ENCODE assay signal across 28 mouse cellular contexts in genomic region chr5:3700025-3700424, GRCm38 (mm10). TPM values are rescaled to one million over a fixed set of nuclear protein-coding genes. Genes with fewer than 3 reads are reported as not detected.
A peak's percentile ranks its signal among the peaks of the same experiment; 100 is the strongest.
DNase-seq lines count a peak whose midpoint lies in the region; ATAC-seq and TF ChIP-seq lines count a peak whose summit lies in the region.
"Had no signal": no experiment of that assay in that cellular context is flagged by ENCODE, and none has a peak within 500 bp of the region (broad histone marks: within the 10 kb centered on the region; RNA-seq: fewer than 3 reads in every experiment).

No protein-coding gene starts in this region.

- H3K27ac ChIP-seq in intestine, embryonic 15.5 days, result no peak overlapping the region
- no peak overlapping the region for H3K27ac ChIP-seq in intestine, postnatal 0 days (ENCODE audit: low read depth, low read length)
- H3K27ac ChIP-seq in midbrain, embryonic 11.5 days (ENCODE audit: low read depth, low read length), result no peak overlapping the region
- H3K27ac ChIP-seq in midbrain, embryonic 15.5 days, result no peak overlapping the region
- H3K27ac ChIP-seq in intestine, embryonic 16.5 days (ENCODE audit: low read length), result no peak overlapping the region

- no peaks in the 10 kb centered on the region for H3K27me3 ChIP-seq in intestine, embryonic 15.5 days (replicated peaks)
- no peaks in the 10 kb centered on the region for H3K27me3 ChIP-seq in intestine, postnatal 0 days (replicated peaks; ENCODE audit: control insufficient read depth, insufficient read depth, low read length)
- no peaks in the 10 kb centered on the region for H3K27me3 ChIP-seq in midbrain, embryonic 11.5 days (ENCODE audit: control insufficient read depth, insufficient read depth, low read length)
- no peaks in the 10 kb centered on the region for H3K27me3 ChIP-seq in midbrain, embryonic 15.5 days (replicated peaks)
- no peaks in the 10 kb centered on the region for H3K27me3 ChIP-seq in intestine, embryonic 16.5 days (replicated peaks; ENCODE audit: control insufficient read depth, insufficient read depth, low read length)
- H3K27me3 ChIP-seq: CH12.LX, Patski had no signal

- no peak overlapping the region for H3K9ac ChIP-seq in intestine, embryonic 15.5 days
- no peak overlapping the region for H3K9ac ChIP-seq in intestine, postnatal 0 days (ENCODE audit: low read depth, low read length)
- no peak overlapping the region for H3K9ac ChIP-seq in midbrain, embryonic 11.5 days (ENCODE audit: low read length)
- H3K9ac ChIP-seq in midbrain, embryonic 15.5 days, result no peak overlapping the region
- H3K9ac ChIP-seq in intestine, embryonic 16.5 days (ENCODE audit: low read depth, low read length), result no peak overlapping the region

- WGBS in intestine, embryonic 15.5 days, result 73% methylated on average over 5 of the region's 5 CpGs
- 50% methylated on average over 5 of the region's 5 CpGs for WGBS in intestine, postnatal 0 days
- 95% methylated on average over 5 of the region's 5 CpGs for WGBS in midbrain, embryonic 11.5 days
- WGBS in midbrain, embryonic 15.5 days, result 93% methylated on average over 5 of the region's 5 CpGs
- 77% methylated on average over 5 of the region's 5 CpGs for WGBS in intestine, embryonic 16.5 days
- 94% methylated on average over 5 of the region's 5 CpGs for WGBS in lung, adult 2 months

- DNase-seq in heart, adult 11 months, result peak; percentile 49
- DNase-seq in heart, adult 8-10 months (ENCODE audit: low spot score), result no peak
- peak; percentile 28 for DNase-seq in midbrain, embryonic 11.5 days (ENCODE audit: low spot score, missing footprints)
- no peak for DNase-seq in lung, adult 2 months
- DNase-seq: adrenal gland, adult 2 months; adrenal gland, adult 8-10 months; adrenal gland, postnatal 10 days; adrenal gland, postnatal 14 days; adrenal gland, postnatal 25 days; adrenal gland, postnatal 36 days; B cell, adult 2 months; cerebellum, adult 11 months; cerebellum, adult 11-12 months had no signal

- no peaks in the 10 kb centered on the region for H3K36me3 ChIP-seq in intestine, embryonic 15.5 days
- peaks cover 27% of the 10 kb centered on the region for H3K36me3 ChIP-seq in intestine, postnatal 0 days (ENCODE audit: control insufficient read depth, insufficient read depth)
- no peaks in the 10 kb centered on the region; the same call in 1 of the 2 replicates for H3K36me3 ChIP-seq in midbrain, embryonic 11.5 days (ENCODE audit: control insufficient read depth, insufficient read depth, low read length)
- peaks cover 12% of the 10 kb centered on the region for H3K36me3 ChIP-seq in midbrain, embryonic 15.5 days (replicated peaks)
- peaks cover 6% of the 10 kb centered on the region for H3K36me3 ChIP-seq in intestine, embryonic 16.5 days (ENCODE audit: control insufficient read depth, insufficient read depth, low read length)

- H3K4me1 ChIP-seq in intestine, embryonic 15.5 days (replicated peaks), result no peaks in the 10 kb centered on the region
- no peaks in the 10 kb centered on the region for H3K4me1 ChIP-seq in intestine, postnatal 0 days (replicated peaks; ENCODE audit: control insufficient read depth, insufficient read depth, low read length)
- H3K4me1 ChIP-seq in midbrain, embryonic 11.5 days (ENCODE audit: control insufficient read depth, insufficient read depth, low read length), result no peaks in the 10 kb centered on the region
- H3K4me1 ChIP-seq in midbrain, embryonic 15.5 days, result no peaks in the 10 kb centered on the region
- H3K4me1 ChIP-seq in intestine, embryonic 16.5 days (ENCODE audit: control insufficient read depth, insufficient read depth, low read length), result no peaks in the 10 kb centered on the region
- no peaks in the 10 kb centered on the region for H3K4me1 ChIP-seq in lung, adult 2 months (ENCODE audit: control insufficient read depth, insufficient read depth, low read length)

- TF ChIP-seq POLR2A in lung, adult 2 months (IDR thresholded peaks at IDR 0.05; ENCODE audit: borderline replicate concordance, extremely low read depth, low read depth, low read length), result no peak

- no peak for TF ChIP-seq CTCF in intestine, postnatal 0 days (IDR thresholded peaks at IDR 0.05; ENCODE audit: low read depth)
- TF ChIP-seq CTCF in lung, adult 2 months (IDR thresholded peaks at IDR 0.05; ENCODE audit: insufficient read depth, low read length), result no peak

- no peaks in the 10 kb centered on the region for H3K9me3 ChIP-seq in intestine, embryonic 15.5 days
- H3K9me3 ChIP-seq in intestine, postnatal 0 days (ENCODE audit: control insufficient read depth), result no peaks in the 10 kb centered on the region
- no peaks in the 10 kb centered on the region for H3K9me3 ChIP-seq in midbrain, embryonic 11.5 days (ENCODE audit: control insufficient read depth, low read length)
- no peaks in the 10 kb centered on the region for H3K9me3 ChIP-seq in midbrain, embryonic 15.5 days
- no peaks in the 10 kb centered on the region for H3K9me3 ChIP-seq in intestine, embryonic 16.5 days (ENCODE audit: control insufficient read depth, low read length)
- H3K9me3 ChIP-seq: G1E had no signal

- H3K4me2 ChIP-seq in intestine, embryonic 15.5 days (replicated peaks), result no peak overlapping the region
- no peak overlapping the region for H3K4me2 ChIP-seq in intestine, postnatal 0 days (replicated peaks; ENCODE audit: low read depth)
- H3K4me2 ChIP-seq in midbrain, embryonic 11.5 days, result no peak overlapping the region
- no peak overlapping the region for H3K4me2 ChIP-seq in midbrain, embryonic 15.5 days
- no peak overlapping the region for H3K4me2 ChIP-seq in intestine, embryonic 16.5 days (ENCODE audit: low read depth, low read length)

- H3K4me3 ChIP-seq in intestine, embryonic 15.5 days (replicated peaks), result no peak overlapping the region
- H3K4me3 ChIP-seq in intestine, postnatal 0 days (ENCODE audit: low read depth, low read length), result no peak overlapping the region
- no peak overlapping the region for H3K4me3 ChIP-seq in midbrain, embryonic 11.5 days (ENCODE audit: low read depth, low read length)
- no peak overlapping the region for H3K4me3 ChIP-seq in midbrain, embryonic 15.5 days
- no peak overlapping the region for H3K4me3 ChIP-seq in intestine, embryonic 16.5 days (ENCODE audit: low read length)
- no peak overlapping the region for H3K4me3 ChIP-seq in lung, adult 2 months (replicated peaks; ENCODE audit: extremely low read depth, low read depth, low read length)

- peak; percentile 65; the same call in 1 of the 2 replicates for ATAC-seq in intestine, embryonic 15.5 days
- ATAC-seq in intestine, postnatal 0 days, result no peak
- no peak for ATAC-seq in midbrain, embryonic 11.5 days (ENCODE audit: low FRiP score)
- ATAC-seq in midbrain, embryonic 15.5 days (replicated peaks), result no peak
- ATAC-seq in intestine, embryonic 16.5 days, result peak; percentile 76; the same call in 1 of the 2 replicates
- ATAC-seq: activated CD4-positive, CD25-positive, alpha-beta regulatory T cell, adult 4 months; CD4-positive, CD25-positive, alpha-beta regulatory T cell, adult 4 months; Patski had no signal

RNA-seq across cellular contexts. Expression of gene Gatad1, which starts 43.0 kb away (rescaled TPM):
- 10 to 100 TPM; 85.9 to 93.7 (median 90.6) TPM for total RNA-seq in heart, adult 8-10 months (2022)
- polyA plus RNA-seq in intestine, embryonic 15.5 days (2015; fragmentation: Nextera tagmentation; extraction: Ambion mirVana), result 57.2 and 60.0 TPM in 2 replicates
- polyA plus RNA-seq in intestine, postnatal 0 days (2015; fragmentation: Nextera tagmentation; extraction: Ambion mirVana), result 41.2 and 41.8 TPM in 2 replicates
- polyA plus RNA-seq in midbrain, embryonic 11.5 days (2014; fragmentation: Nextera tagmentation; extraction: Ambion mirVana), result 86.4 and 88.8 TPM in 2 replicates
- polyA plus RNA-seq in midbrain, embryonic 15.5 days (2015; fragmentation: Nextera tagmentation; extraction: Ambion mirVana), result 56.1 and 59.5 TPM in 2 replicates
- 50.9 and 52.4 TPM in 2 replicates for polyA plus RNA-seq in intestine, embryonic 16.5 days (2015; fragmentation: Nextera tagmentation; extraction: Ambion mirVana)
- 36.1 and 39.0 TPM in 2 replicates for polyA plus RNA-seq in lung, adult 2 months (2012; rRNA removed)

RNA-seq across cellular contexts. Expression of gene Tmbim7, which starts 49.0 kb away (rescaled TPM):
- total RNA-seq in heart, adult 8-10 months (2022), result not detected
- polyA plus RNA-seq in intestine, embryonic 15.5 days (2015; fragmentation: Nextera tagmentation; extraction: Ambion mirVana), result not detected in 2 replicates
- not detected in 2 replicates for polyA plus RNA-seq in intestine, postnatal 0 days (2015; fragmentation: Nextera tagmentation; extraction: Ambion mirVana)
- polyA plus RNA-seq in midbrain, embryonic 11.5 days (2014; fragmentation: Nextera tagmentation; extraction: Ambion mirVana), result not detected in 2 replicates
- not detected in 2 replicates for polyA plus RNA-seq in midbrain, embryonic 15.5 days (2015; fragmentation: Nextera tagmentation; extraction: Ambion mirVana)
- not detected in 2 replicates for polyA plus RNA-seq in intestine, embryonic 16.5 days (2015; fragmentation: Nextera tagmentation; extraction: Ambion mirVana)
- not detected in 2 replicates for polyA plus RNA-seq in lung, adult 2 months (2012; rRNA removed)
- total RNA-seq: adrenal gland, adult 18-20 months; adrenal gland, adult 2 months; adrenal gland, adult 8-10 months; adrenal gland, postnatal 10 days; adrenal gland, postnatal 14 days; adrenal gland, postnatal 25 days; adrenal gland, postnatal 36 days; adrenal gland, postnatal 4 days; CH12.LX; ES-E14; G1E; MEL had no signal
- polyA plus RNA-seq: adrenal gland, adult 2 months; brain, embryonic 14.5 days; C2C12; CD4-positive, CD25-positive, alpha-beta regulatory T cell, adult 4 months; G1E; Patski had no signal

Comparison
In these comparisons a context has a peak if more than half of its experiments do, and no peak if none do; other contexts are left out.
1. DNase-seq: peak in heart, adult 11 months (single experiment) and midbrain, embryonic 11.5 days (single experiment); none in heart, adult 8-10 months (single experiment) and lung, adult 2 months (single experiment).
2. ATAC-seq: peak in intestine, embryonic 15.5 days (single experiment) and intestine, embryonic 16.5 days (single experiment); none in intestine, postnatal 0 days (single experiment), midbrain, embryonic 11.5 days (single experiment) and midbrain, embryonic 15.5 days (single experiment).